Mouse (Mus musculus) hindbrain, embryonic 15.5 days (tissue): ENCODE data around the gene Mthfd1. TPM values are rescaled to one million over a fixed set of nuclear protein-coding genes. Genes with fewer than 3 reads are reported as not detected.
A peak's percentile ranks its signal among the peaks of the same experiment; 100 is the strongest.
"Not testable (repeated sequence)": the region's sequence is repeated elsewhere in the genome, so short reads cannot be mapped to it uniquely, and the experiment has no call there.

ENCODE experiments used
- ATAC-seq: fragments of 200-750 bp; cut with Nextera tagmentation; 2 replicates; pipeline ENCODE4 v1.8.0; 2017; ENCODE audit warnings: low read depth, moderate number of reproducible peaks, moderate TSS enrichment; ENCODE audit not compliant: low FRiP score
- H3K27ac ChIP-seq: fragments of 300-500 bp; sonication (generic); replicated peaks from 2 replicates; pipeline ENCODE4 v1.5.1; 2015; ENCODE audit warnings: mild to moderate bottlenecking, inconsistent platforms
- H3K27me3 ChIP-seq: fragments of 300-500 bp; sonication (generic); 2 replicates; pipeline ENCODE4 v1.6.1; 2015; ENCODE audit warnings: control low read depth, inconsistent platforms
- H3K36me3 ChIP-seq: fragments of 300-500 bp; sonication (generic); 2 replicates; pipeline ENCODE4 v1.6.1; 2015; ENCODE audit warnings: control low read depth, inconsistent platforms
- H3K4me1 ChIP-seq: fragments of 300-500 bp; sonication (generic); replicated peaks from 2 replicates; pipeline ENCODE4 v1.6.1; 2015; ENCODE audit warnings: control low read depth, inconsistent platforms
- H3K4me2 ChIP-seq: fragments of 300-500 bp; sonication (generic); 2 replicates; pipeline ENCODE4 v1.6.1; 2015; ENCODE audit warnings: moderate library complexity, mild to moderate bottlenecking, inconsistent platforms
- H3K4me3 ChIP-seq: fragments of 300-500 bp; sonication (generic); 2 replicates; pipeline ENCODE4 v1.5.1; 2015; ENCODE audit warnings: mild to moderate bottlenecking, inconsistent platforms
- H3K9ac ChIP-seq: fragments of 300-500 bp; sonication (generic); 2 replicates; pipeline ENCODE4 v1.6.1; 2015; ENCODE audit warnings: inconsistent platforms
- H3K9me3 ChIP-seq: fragments of 300-500 bp; sonication (generic); 2 replicates; pipeline ENCODE4 v1.6.1; 2016; ENCODE audit warnings: control low read depth, inconsistent platforms
- WGBS: fragments of 180-500 bp; shearing (Covaris S2); methylation state at CpG from one replicate; pipeline ENCODE4 v1.1.7; 2015; 5-methylcytosine and 5-hydroxymethylcytosine counted together
- polyA plus RNA-seq: library from polyadenylated mRNA; unstranded; fragments of >200 nt; fragmentation: Nextera tagmentation; extraction: Ambion mirVana; gene quantifications from 2 replicates; pipeline ENCODE4 v1.2.1, GENCODE M21; 2015

Mthfd1 gene
- 33.1 and 34.1 TPM in 2 replicates for polyA plus RNA-seq

DNA sequence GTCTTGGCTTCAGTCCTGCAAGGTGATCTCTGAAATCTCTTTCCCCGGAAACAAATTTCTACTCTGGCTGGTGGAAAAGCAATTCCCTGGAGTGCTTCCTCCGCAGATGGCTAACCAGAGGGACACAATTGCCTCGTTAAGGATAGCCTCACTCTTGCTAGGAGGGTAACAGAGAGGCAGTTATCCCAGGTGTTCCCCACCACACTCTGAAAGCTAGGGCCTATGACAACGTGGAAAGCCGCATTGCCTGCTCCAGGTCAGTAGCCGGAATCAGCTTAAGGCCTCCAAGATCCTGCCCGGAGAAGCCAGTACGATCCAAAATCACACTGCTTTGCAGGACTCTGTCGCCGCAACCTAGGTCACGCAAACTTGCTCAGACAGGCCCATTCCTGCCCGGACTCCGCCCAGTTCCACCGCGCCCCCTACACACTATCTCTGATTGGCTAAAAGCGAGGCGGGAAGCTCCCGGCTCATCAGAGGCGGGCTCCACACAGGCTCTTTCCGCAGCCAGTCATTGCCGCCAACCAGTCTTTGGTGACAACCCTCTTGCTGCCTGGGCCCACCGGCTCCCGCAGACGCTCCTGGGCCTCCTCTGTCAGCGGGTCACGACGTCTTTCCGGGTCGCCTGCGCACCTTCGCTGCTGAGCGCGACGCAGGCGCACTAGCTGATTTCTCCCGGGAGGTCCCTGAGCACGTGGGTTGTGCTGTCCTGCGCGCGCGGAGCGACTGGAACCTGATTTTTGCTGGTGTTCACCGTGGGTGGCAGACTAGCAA, at the start of gene Mthfd1:
TSS of gene Mthfd1 (plus strand) at position 574 of the 774 bp plus-strand sequence.
- ATAC-seq: peak; percentile 100
- H3K27me3 ChIP-seq: no peaks in the 10 kb centered on the region
- peak within 1 kb of the TSS; percentile 57 for H3K4me3 ChIP-seq
- 2% methylated on average over 43 of the region's 43 CpGs for WGBS
- H3K4me2 ChIP-seq: peak within 1 kb of the TSS; percentile 79
- H3K9me3 ChIP-seq: no peaks in the 10 kb centered on the region
- peak within 1 kb of the TSS; percentile 51 for H3K9ac ChIP-seq
- H3K4me1 ChIP-seq: peaks cover 23% of the 10 kb centered on the region
- peak within 1 kb of the TSS; percentile 87 for H3K27ac ChIP-seq
- H3K36me3 ChIP-seq: no peaks in the 10 kb centered on the region

DNA sequence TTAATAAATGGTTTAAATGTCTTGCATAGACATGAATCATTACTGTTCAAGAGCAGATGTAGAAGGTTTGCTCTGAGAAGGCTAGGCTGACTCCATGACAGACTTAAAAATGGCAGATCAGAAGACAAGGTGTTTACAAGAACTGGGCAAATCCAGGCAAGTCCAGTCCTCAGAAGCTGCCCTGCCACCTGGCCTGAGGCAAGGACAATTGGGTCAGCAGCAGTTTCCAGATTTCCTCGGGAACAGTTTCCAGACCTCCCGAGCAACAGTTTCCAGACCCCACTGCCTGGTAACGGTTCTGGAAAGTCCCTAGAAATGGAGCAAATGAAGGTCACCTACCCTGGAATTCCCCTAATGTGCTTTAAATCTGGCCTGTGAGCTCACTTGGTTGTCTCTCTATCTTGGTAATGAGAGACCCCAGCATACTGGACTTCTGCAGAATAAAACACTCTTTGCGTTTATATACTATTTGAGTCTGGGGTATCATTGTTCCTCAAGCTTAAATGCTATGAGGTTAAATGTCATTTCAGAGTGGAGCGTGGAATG, 45.6 kb upstream of the Mthfd1 start:
- no peaks in the 10 kb centered on the region for H3K27me3 ChIP-seq
- no peak for ATAC-seq
- WGBS: 89% methylated on average over 5 of the region's 5 CpGs

DNA sequence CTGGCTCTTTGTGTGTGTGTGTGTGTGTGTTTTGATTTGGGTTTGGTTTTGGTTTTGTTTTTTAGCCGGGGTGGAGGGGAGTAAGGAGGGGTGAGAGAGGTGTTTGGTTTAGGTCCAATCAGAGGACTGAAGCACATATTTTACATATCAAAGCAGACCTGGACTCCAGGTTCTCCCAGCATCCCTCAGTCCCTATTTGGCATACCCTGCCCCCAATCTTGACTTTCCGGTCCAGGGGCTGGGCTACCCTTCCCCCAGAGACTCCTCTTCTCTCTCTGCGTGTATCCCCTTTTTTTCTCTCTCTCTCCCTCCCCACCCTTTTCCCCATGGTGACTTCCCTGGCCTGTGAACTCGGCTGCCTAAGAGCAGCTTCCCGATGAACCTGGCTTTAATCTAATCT, 40.0 kb upstream of the Mthfd1 start:
- Histone ChIP-seq H3K9me3 (no peaks in the 10 kb centered on the region), H3K27ac (no peak overlapping the region), H3K27me3 (no peaks in the 10 kb centered on the region), H3K4me2 (no peak overlapping the region), H3K4me1 (no peaks in the 10 kb centered on the region), H3K9ac (no peak overlapping the region), H3K36me3 (no peaks in the 10 kb centered on the region), H3K4me3 (no peak overlapping the region)
- no peak for ATAC-seq
- WGBS: 25% methylated on average over 5 of the region's 5 CpGs

More for the DNA sequence above, 45.6 kb upstream of the Mthfd1 start:
- no peak overlapping the region for H3K27ac ChIP-seq
- no peaks in the 10 kb centered on the region for H3K9me3 ChIP-seq
- H3K4me2 ChIP-seq: no peak overlapping the region
- no peaks in the 10 kb centered on the region for H3K4me1 ChIP-seq
- no peaks in the 10 kb centered on the region for H3K36me3 ChIP-seq
- H3K4me3 ChIP-seq: no peak overlapping the region
- no peak overlapping the region for H3K9ac ChIP-seq

DNA sequence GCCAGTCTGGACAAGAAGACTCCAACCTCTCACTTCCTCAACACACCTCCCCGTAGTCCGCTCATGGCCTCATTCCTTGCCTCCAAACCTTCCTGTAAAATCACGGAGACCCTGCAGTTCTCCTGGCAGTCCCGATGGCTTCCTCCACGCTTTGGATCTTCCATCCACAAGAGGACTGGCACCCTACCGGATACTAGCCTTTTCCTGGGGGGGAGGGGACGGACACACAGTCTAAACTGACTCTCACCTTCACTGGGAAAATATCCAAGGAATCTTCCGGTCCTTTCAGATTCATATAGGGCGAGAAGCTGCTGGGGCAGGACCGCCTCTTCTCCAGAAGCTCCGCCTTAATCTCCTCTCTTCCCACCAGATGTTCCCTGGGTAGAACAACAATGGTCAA, 38.4 kb upstream of the Mthfd1 start:
- Histone ChIP-seq H3K9me3 (no peaks in the 10 kb centered on the region), H3K4me2 (no peak overlapping the region), H3K4me3 (no peak overlapping the region), H3K4me1 (no peaks in the 10 kb centered on the region), H3K36me3 (no peaks in the 10 kb centered on the region), H3K9ac (no peak overlapping the region), H3K27ac (no peak overlapping the region), H3K27me3 (no peaks in the 10 kb centered on the region)
- no peak for ATAC-seq
- 70% methylated on average over 11 of the region's 11 CpGs for WGBS

DNA sequence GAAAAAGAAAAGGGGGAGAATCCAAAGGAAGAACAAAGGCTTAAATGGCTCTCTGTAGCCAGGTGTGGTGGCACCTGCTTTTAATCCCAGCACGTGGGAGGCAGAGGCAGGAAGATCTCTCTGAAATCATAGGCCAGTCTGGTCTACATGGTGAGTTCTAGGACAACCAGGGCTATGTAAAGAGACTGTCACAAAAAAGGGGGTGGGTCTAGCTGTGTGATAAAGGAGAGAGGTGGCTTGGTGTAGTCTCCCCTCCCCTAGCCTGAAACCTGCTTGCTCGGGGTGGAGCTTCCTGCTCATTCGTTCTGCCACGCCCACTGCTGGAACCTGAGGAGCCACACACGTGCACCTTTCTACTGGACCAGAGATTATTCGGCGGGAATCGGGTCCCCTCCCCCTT, 33.0 kb upstream of the Mthfd1 start:
- H3K9ac ChIP-seq, H3K4me1 ChIP-seq, H3K27ac ChIP-seq, H3K36me3 ChIP-seq, ATAC-seq, H3K4me2 ChIP-seq, H3K9me3 ChIP-seq, H3K27me3 ChIP-seq, H3K4me3 ChIP-seq: not testable (repeated sequence)
- 78% methylated on average over 3 of the region's 8 CpGs for WGBS

DNA sequence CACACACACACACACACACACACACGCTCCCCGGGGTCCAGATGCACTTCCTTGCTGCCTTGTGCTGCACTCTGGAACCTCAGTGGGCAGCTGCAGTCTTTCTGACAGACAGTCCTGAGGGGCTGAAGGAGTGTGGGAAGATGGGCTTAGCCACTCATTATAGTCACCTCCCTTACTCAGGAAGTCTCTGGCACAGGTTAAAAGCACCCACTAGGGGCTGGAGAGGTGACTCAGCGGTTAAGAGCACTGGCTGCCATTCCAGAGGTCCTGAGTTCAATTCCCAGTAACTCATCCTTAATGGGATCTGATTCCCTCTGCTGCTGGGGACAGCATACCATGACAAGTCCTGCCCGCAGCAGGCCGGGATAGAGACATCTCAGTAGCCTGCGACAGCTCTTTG, 24.5 kb upstream of the Mthfd1 start:
- Histone ChIP-seq H3K9ac (no peak overlapping the region), H3K4me2 (no peak overlapping the region), H3K27ac (no peak overlapping the region), H3K9me3 (no peaks in the 10 kb centered on the region), H3K4me1 (no peaks in the 10 kb centered on the region), H3K4me3 (no peak overlapping the region), H3K36me3 (no peaks in the 10 kb centered on the region), H3K27me3 (no peaks in the 10 kb centered on the region)
- 84% methylated on average over 6 of the region's 6 CpGs for WGBS
- ATAC-seq: no peak

DNA sequence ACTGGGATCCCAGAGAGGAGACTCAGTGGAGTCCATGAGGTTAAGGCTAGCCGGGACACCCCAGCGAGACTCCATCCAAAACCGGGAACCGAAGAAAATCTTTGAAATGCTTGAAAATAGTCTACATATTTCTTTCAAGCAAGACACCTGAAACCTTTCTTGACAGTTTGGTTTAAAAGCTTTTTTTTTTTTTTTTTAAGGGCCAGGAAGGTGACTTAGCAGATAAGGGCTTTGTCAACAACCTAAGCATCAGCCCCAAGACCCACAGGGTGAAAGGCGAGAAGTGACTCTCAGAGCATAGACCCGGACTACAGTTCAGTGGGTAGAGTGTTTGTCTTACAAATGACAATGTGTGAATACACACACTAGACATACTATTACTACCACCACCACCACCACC, 19.8 kb upstream of the Mthfd1 start:
- Histone ChIP-seq H3K9me3 (no peaks in the 10 kb centered on the region), H3K27me3 (no peaks in the 10 kb centered on the region), H3K27ac (no peak overlapping the region), H3K9ac (no peak overlapping the region), H3K36me3 (no peaks in the 10 kb centered on the region), H3K4me3 (no peak overlapping the region), H3K4me2 (no peak overlapping the region), H3K4me1 (no peaks in the 10 kb centered on the region)
- WGBS: 88% methylated on average over 6 of the region's 6 CpGs
- ATAC-seq: no peak

DNA sequence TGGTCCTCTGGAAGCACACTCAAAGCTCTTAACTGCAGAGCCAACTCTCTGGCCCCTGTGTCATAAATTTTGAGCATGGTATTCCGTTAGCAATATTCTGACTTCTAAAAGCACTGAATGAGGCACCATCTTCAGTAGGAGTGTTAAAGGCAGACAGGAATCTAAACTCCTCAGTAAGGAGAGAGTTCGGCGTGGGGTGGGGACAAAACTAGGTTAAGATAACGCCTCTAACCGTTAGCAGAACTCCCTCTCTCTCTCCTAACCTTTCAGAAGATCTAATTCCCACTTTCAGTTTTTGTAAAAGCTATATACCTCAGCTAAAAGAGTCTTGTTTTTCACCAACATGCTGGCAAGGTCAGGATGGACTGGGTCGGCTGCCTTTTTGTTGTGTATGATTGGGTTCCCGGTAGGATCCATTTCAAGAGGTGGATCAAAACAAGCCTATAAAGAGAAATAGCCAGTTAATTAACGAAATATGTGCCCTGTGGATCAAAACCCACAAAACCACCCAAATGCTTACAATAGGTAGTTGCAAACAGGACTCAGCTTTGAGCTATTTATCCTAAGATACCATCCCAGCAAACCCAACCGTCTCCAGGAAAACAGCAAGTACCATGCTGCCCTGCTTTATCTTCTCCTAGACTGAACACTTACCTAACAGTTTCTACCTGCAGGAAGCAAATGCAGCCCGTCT, 15.8 kb upstream of the Mthfd1 start:
- Histone ChIP-seq H3K4me2 (no peak overlapping the region), H3K27me3 (no peaks in the 10 kb centered on the region), H3K4me3 (no peak overlapping the region), H3K36me3 (no peaks in the 10 kb centered on the region), H3K9ac (no peak overlapping the region), H3K9me3 (no peaks in the 10 kb centered on the region), H3K4me1 (no peaks in the 10 kb centered on the region), H3K27ac (no peak overlapping the region)
- 83% methylated on average over 10 of the region's 10 CpGs for WGBS
- ATAC-seq: no peak

DNA sequence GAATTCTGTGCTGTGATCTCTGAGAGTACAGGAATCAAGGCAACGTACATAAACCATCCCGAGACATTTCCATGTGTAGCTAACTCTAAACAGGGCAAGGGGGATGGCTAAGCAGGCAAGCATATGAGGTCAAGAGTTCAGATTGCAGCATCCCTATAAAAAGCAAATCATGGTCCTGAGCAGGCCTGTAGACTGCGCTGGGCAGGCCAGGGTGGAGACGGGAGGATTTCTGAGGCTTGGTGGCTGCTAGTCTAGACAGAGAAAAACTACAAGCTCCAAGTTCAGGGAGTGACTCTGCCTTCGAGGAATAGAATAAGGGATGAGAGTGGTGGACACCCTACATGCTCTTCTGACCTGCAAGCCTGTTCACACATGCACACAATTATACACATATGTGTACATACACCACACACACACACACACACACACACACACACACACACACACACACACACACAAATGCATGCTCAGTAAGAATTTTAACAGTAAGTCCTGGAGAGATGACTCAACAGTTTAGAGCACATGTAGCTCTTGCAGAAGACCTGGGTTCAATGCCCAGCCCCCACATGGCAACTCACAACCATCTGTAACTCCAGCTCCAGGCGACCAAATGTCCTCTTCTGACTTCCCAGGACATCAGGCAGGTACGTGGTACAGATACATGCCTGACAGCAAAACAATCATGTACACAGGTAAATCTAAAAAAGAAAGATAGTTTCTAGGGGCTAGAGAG, 15.1 kb upstream of the Mthfd1 start:
- no peaks in the 10 kb centered on the region for H3K36me3 ChIP-seq
- no peak overlapping the region for H3K27ac ChIP-seq
- H3K4me2 ChIP-seq: no peak overlapping the region
- H3K4me3 ChIP-seq: no peak overlapping the region
- no peak for ATAC-seq
- H3K4me1 ChIP-seq: no peaks in the 10 kb centered on the region
- no peaks in the 10 kb centered on the region for H3K27me3 ChIP-seq
- WGBS: 89% methylated on average over 7 of the region's 7 CpGs
- no peaks in the 10 kb centered on the region for H3K9me3 ChIP-seq
- H3K9ac ChIP-seq: no peak overlapping the region

DNA sequence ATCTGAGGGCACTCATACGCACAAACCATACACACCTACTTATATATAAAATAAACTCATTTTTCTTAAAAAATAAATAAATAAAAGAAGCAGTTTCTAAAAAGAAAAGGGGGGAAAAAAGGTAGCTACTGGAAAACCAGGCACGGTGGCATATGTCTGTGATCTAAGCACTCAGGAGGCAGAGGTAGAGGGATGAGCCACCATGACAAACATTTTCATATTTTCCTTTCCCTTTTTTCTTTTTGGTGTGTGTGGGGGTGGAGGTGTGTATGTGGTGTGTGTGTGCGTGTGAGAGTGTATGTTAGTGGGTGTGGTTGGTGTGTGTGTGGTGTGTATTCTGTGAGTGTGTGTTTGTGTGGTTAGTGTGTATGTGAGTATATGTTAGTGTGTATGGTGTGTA, 14.4 kb upstream of the Mthfd1 start:
- no peaks in the 10 kb centered on the region for H3K4me1 ChIP-seq
- no peaks in the 10 kb centered on the region for H3K9me3 ChIP-seq
- ATAC-seq: no peak
- no peak overlapping the region for H3K4me3 ChIP-seq
- H3K36me3 ChIP-seq: no peaks in the 10 kb centered on the region
- WGBS: 90% methylated on average over 3 of the region's 3 CpGs
- H3K27me3 ChIP-seq: no peaks in the 10 kb centered on the region
- H3K9ac ChIP-seq: no peak overlapping the region
- H3K27ac ChIP-seq: no peak overlapping the region
- no peak overlapping the region for H3K4me2 ChIP-seq

DNA sequence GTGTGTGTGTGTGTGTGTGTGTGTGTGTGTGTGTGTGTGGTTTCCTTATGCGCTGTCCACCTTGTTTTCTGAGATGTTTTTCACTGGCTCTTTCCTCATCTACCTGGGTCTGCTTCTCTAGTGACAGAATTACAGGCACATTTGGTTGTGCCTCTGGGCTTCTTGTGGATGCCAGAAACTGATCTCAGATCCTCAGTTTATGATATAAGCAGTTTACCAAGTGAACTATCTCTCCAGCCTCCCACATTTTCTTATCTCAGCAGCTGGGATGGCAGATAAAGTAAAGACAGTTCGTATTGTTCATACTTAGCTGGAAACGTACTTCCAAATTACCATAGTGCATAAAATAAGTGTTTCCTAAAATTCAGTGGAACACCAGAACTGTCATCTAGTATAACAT, 14.0 kb upstream of the Mthfd1 start:
- no peak overlapping the region for H3K4me3 ChIP-seq
- H3K9ac ChIP-seq: no peak overlapping the region
- no peak overlapping the region for H3K4me2 ChIP-seq
- H3K4me1 ChIP-seq: no peaks in the 10 kb centered on the region
- H3K36me3 ChIP-seq: no peaks in the 10 kb centered on the region
- no peaks in the 10 kb centered on the region for H3K9me3 ChIP-seq
- no peaks in the 10 kb centered on the region for H3K27me3 ChIP-seq
- no peak overlapping the region for H3K27ac ChIP-seq
- WGBS: 90% methylated on average over 3 of the region's 3 CpGs
- no peak for ATAC-seq

DNA sequence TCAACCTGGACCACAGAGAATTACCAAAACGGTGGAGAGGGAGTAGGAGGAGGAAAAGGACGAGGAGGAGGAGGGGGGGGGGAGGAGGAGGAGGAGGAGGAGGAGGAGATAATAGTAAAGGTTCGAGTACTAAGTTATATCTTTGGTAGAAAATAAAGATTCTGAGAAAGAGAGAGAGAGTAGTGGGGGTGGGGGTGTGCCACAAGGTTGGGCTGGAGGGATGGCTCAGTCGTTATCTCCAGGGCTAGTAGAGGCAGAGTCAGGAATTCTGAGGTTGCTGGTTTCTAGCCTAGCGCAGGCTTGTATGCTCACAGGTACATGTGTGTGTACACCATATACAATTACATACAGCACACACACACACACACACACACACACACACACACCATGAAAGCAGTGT, 13.3 kb upstream of the Mthfd1 start:
- Histone ChIP-seq H3K36me3 (no peaks in the 10 kb centered on the region), H3K27ac (no peak overlapping the region), H3K4me2 (no peak overlapping the region), H3K4me1 (no peaks in the 10 kb centered on the region), H3K27me3 (no peaks in the 10 kb centered on the region), H3K9ac (no peak overlapping the region), H3K4me3 (no peak overlapping the region), H3K9me3 (no peaks in the 10 kb centered on the region)
- no peak for ATAC-seq
- 62% methylated on average over 5 of the region's 5 CpGs for WGBS
